Comparison of ENCODE assay signal across 8 mouse cellular contexts in genomic region chr8:20267520-20268127, GRCm38 (mm10).
A peak's percentile ranks its signal among the peaks of the same experiment; 100 is the strongest.
DNase-seq lines count a peak whose midpoint lies in the region.

No protein-coding gene starts in this region.

- peak; percentile 5 for DNase-seq in gastrocnemius, postnatal 25 days
- peak; percentile 97 for DNase-seq in heart, adult 11 months
- peak; percentile 39 for DNase-seq in kidney, adult 11 months
- DNase-seq in kidney, postnatal 10 days, result peak; percentile 5
- DNase-seq in lung, postnatal 4 days, result peak; percentile 40 to 54
- DNase-seq in ovary, adult 18-20 months (ENCODE audit: low spot score), result peak; percentile 23
- peak; percentile 17 to 68 for DNase-seq in spleen, postnatal 4 days (ENCODE audit: low spot score in 2 of 2)
- DNase-seq in urinary bladder, postnatal 10 days (ENCODE audit: low spot score), result peak; percentile 11

Comparison
In these comparisons a context has a peak if more than half of its experiments do, and no peak if none do; other contexts are left out.
1. Peak in every context shown above with its lines: DNase-seq.
2. DNase-seq: peak in every context shown above with its lines; median percentile 97 in heart, adult 11 months; 47 in lung, postnatal 4 days; 42 in spleen, postnatal 4 days; 39 in kidney, adult 11 months; 23 in ovary, adult 18-20 months; 11 in urinary bladder, postnatal 10 days; 5 in gastrocnemius, postnatal 25 days; 5 in kidney, postnatal 10 days.